Mouse (Mus musculus): Measurements from ENCODE around the gene Gm10375.
"Not testable (repeated sequence)": the region's sequence is repeated elsewhere in the genome, so short reads cannot be mapped to it uniquely, and the experiment has no call there.

Gm10375 gene

DNA sequence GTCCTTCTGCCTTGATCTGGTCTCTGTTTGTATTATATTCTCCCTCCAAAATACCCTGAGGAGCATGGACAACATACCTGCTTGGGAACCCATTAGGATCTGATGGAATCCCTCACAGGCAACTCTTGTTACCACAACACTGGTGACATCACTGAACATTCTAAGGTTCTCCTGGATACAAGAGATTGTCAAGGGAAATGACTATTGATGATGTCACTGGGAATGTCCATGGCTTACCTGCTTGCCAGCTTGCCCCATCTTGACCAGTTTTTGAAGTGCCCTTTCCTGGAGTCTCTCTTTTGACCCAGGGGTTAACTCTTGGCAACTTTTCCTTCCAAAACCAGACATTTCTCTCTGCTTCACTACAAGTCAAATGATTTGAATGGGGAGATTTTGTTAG is at the start of gene Gm10375:
Gene Gm10375, minus strand, starts transcription at position 101 of the 400 bp plus-strand sequence.
- DNase-seq (ENCODE audit: low read depth, low spot score): not testable (repeated sequence)

DNA sequence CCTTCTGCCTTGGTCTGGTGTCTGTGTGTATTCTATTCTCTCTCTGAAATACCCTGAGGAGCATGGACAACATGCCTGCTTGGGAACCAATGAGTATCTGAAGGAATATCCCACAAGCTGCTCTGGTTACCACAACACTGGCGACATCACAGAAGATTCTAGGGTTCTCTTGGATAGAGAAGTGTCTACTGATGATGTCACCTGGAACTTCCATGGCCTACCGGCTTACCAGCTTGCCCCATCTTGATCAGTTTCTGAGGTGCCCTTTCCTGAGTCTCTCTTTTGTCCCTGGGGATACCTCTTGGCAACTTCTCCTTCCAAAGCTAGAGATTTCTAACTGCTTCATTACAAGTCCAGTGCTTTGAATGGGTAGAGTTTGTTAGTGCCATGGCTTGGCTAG is 28.8 kb downstream of the Gm10375 start, which contains the start of gene Gm17654:
Gene Gm17654, minus strand, starts transcription at position 101 of the 400 bp plus-strand sequence.
- DNase-seq (ENCODE audit: low read depth, low spot score): not testable (repeated sequence)

DNA sequence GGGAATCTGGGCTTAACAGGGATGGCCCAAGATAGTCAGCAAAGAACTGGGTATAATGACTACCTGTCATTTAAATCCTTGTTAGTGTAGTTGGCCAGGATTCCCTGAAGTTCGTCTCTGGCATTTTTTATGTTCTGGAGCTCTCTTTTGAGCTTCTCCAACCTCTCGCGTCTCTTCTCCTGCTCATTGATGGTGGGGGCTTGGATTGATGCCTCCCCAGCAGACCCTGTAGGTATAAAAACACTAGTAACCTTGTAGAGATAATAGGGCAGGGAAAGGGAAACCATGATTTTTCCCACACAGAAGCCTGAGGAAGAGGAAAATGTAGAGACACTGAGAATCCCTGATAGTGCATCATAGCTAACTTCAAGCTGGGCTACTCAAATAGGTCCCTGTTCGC is 29.8 kb downstream of the Gm10375 start:
- DNase-seq (ENCODE audit: low read depth, low spot score): not testable (repeated sequence)

Measured in brain, adult 2 months (tissue).